Mouse (Mus musculus) heart, postnatal 0 days (tissue): ENCODE results near the gene Mrtfa. TPM values are rescaled to one million over a fixed set of nuclear protein-coding genes. Genes with fewer than 3 reads are reported as not detected.

Experiments
- ATAC-seq: fragments of 200-750 bp; cut with Nextera tagmentation; 2 replicates; pipeline ENCODE4 v1.8.0; 2017; ENCODE audit warnings: low read depth, moderate number of reproducible peaks, moderate library complexity; ENCODE audit not compliant: insufficient read depth
- DNase-seq: peaks from one replicate; pipeline ENCODE4 v3.0.0-alpha.2; 2016; ENCODE audit warnings: low spot score
- H3K27ac ChIP-seq: fragments of 300-500 bp; sonication (generic); 2 replicates; pipeline ENCODE4 v1.5.1; 2014; ENCODE audit warnings: low read depth, mild to moderate bottlenecking
- H3K27me3 ChIP-seq: fragments of 300-500 bp; sonication (generic); 2 replicates; pipeline ENCODE4 v1.6.1; 2014; ENCODE audit warnings: low read length, mixed read lengths; ENCODE audit not compliant: control insufficient read depth, insufficient read depth
- H3K36me3 ChIP-seq: fragments of 300-500 bp; sonication (generic); replicated peaks from 2 replicates; pipeline ENCODE4 v1.6.1; 2014; ENCODE audit warnings: low read length, mixed read lengths; ENCODE audit not compliant: control insufficient read depth, insufficient read depth
- H3K4me1 ChIP-seq: fragments of 300-500 bp; sonication (generic); 2 replicates; pipeline ENCODE4 v1.6.1; 2014; ENCODE audit warnings: antibody characterized with exemption; ENCODE audit not compliant: control insufficient read depth, insufficient read depth
- H3K4me2 ChIP-seq: fragments of 300-500 bp; sonication (generic); 2 replicates; pipeline ENCODE4 v1.6.1; 2014; ENCODE audit warnings: low read depth, mild to moderate bottlenecking, low read length, moderate library complexity
- H3K4me3 ChIP-seq: fragments of 300-500 bp; sonication (generic); 2 replicates; pipeline ENCODE4 v1.5.1; 2014; ENCODE audit warnings: low read depth, low read length
- H3K9ac ChIP-seq: fragments of 300-500 bp; sonication (generic); replicated peaks from 2 replicates; pipeline ENCODE4 v1.6.1; 2014; ENCODE audit warnings: low read depth, low read length, mixed read lengths
- H3K9me3 ChIP-seq: fragments of 300-500 bp; sonication (generic); replicated peaks from 2 replicates; pipeline ENCODE4 v1.6.1; 2016; ENCODE audit warnings: low read length; ENCODE audit not compliant: control insufficient read depth
- CTCF ChIP-seq: IDR thresholded peaks from 2 replicates; pipeline ENCODE4 v1.5.1; 2016; ENCODE audit warnings: antibody characterized with exemption, control low read depth, low read depth
- EP300 ChIP-seq: IDR thresholded peaks from 2 replicates; pipeline ENCODE4 v1.6.1; 2016; ENCODE audit warnings: antibody characterized with exemption, low read depth
- WGBS: fragments of 180-500 bp; shearing (Covaris S2); extraction: QIAGEN DNeasy Blood & Tissue Kit; methylation state at CpG from one replicate; pipeline ENCODE4 v1.1.7; 2014; 5-methylcytosine and 5-hydroxymethylcytosine counted together
- polyA plus RNA-seq: library from polyadenylated mRNA; unstranded; fragments of >200 nt; fragmentation: Nextera tagmentation; extraction: Ambion mirVana; gene quantifications from 2 replicates; pipeline ENCODE4 v1.2.1, GENCODE M21; 2015
- total RNA-seq: library from RNA; depleted of rRNA; stranded (reverse); fragments of >200 nt; gene quantifications from 2 replicates; pipeline ENCODE4 v1.2.3, GENCODE M21; 2014; ENCODE audit warnings: low replicate concordance

The Mrtfa gene
- total and polyA plus RNA-seq, 2 experiments from 2014 or later, result 4.9 to 26.0 TPM

DNA sequence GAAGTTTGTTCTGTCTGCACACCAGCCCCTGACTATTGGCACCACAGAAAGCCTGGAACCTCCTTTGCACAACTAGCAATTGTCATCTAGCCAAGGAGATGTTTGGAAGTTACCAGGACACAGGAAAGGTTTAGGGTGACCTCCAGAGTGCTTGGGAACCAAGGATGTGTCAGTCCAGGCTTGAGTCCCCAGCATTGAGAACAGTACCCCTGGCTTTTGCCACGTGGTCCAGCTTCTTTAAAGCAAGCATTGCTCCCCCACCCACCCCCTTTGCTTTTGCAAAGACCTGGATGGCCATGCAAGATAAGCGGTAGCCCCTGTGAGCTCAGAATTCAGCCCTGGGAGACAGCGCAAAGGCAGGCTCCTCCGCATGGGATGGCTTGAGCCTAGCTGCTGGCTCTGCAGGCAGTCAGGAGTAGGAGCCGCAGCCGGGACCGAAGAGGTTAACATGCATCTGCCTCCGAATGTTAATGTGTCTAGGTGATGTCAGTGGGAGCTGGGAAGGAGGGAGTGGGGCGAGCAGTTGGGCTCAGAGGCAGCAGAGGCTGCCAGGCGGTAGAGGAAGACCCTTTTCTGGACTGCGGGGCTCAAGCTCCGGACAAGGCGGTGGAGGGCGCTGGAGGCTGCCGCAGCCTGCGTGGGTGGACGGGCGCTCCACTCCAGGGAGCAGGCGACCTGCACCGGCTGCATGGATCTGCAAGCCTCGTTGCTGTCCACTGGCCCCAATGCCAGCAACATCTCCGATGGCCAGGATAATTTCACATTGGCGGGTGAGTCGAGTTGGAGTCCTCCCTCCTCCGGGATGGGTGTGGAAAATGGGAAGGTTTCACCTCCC lies 44.7 kb upstream of the Mrtfa start, which contains the start of gene Mchr1:
Mchr1 (plus strand) TSS at position 414 of the 835 bp plus-strand sequence.
- no peak within 1 kb of the TSS for H3K9ac ChIP-seq
- peak within 1 kb of the TSS; percentile 62 for H3K4me2 ChIP-seq
- peak; percentile 12 for DNase-seq
- H3K27me3 ChIP-seq, result peaks cover 46% of the 10 kb centered on the region
- peak within 1 kb of the TSS; percentile 36 for H3K4me3 ChIP-seq
- TF ChIP-seq CTCF, result peak; percentile 30; the same call in 1 of the 2 replicates
- TF ChIP-seq EP300, result no peak
- no peak within 1 kb of the TSS for H3K27ac ChIP-seq
- no peaks in the 10 kb centered on the region for H3K9me3 ChIP-seq
- ATAC-seq, result peak; percentile 45; the same call in 1 of the 2 replicates
- WGBS, result 3% methylated on average over 25 of the region's 25 CpGs
- H3K4me1 ChIP-seq, result peaks cover 9% of the 10 kb centered on the region
- no peaks in the 10 kb centered on the region for H3K36me3 ChIP-seq

DNA sequence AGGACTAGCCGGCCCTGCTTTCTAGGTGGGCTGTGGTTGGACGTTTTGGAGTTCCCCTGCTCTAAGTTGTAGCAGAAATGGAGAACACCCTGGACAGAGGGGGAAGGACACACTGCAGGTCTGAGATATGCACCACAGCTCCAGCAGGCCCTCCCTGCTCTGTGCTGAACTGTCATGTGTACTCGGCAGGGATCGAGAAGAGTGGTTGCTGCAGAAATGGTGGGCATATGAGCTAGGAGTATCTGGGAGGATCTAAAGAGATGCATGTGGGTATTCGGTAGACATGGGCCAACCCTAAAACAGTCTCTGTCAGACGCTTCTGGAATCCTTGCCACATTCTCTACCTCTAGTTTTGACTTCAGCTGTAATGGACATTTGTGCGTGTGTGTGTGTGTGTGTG lies 40.8 kb upstream of the Mrtfa start:
- H3K9me3 ChIP-seq, result no peaks in the 10 kb centered on the region
- no peak overlapping the region for H3K4me3 ChIP-seq
- 66% methylated on average over 7 of the region's 7 CpGs for WGBS
- DNase-seq (no peak), ATAC-seq (no peak)
- no peak overlapping the region for H3K9ac ChIP-seq
- no peaks in the 10 kb centered on the region for H3K36me3 ChIP-seq
- TF ChIP-seq EP300 (no peak), CTCF (no peak)
- peaks cover 9% of the 10 kb centered on the region for H3K4me1 ChIP-seq
- H3K27me3 ChIP-seq, result peaks cover 21% of the 10 kb centered on the region
- no peak overlapping the region for H3K27ac ChIP-seq
- no peak overlapping the region for H3K4me2 ChIP-seq

DNA sequence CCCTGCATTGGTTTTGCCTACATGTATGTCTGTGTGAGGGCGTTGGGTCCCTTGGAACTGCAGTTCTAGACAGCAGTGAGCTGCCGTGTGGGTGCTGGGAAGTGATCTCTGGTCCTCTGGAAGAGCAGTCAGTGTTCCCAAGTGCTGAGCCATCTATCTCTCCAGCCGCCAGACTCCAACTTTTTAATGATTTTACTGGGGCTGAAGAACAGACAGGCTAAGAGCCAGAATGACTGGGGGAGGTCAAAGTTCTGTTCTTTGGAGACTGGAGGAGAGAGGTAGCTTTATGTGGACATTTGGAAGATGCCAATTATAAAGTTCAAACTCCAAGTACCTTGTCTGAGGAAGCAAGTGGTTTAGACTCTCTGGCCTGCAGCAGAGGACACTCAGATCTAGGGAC lies 39.2 kb upstream of the Mrtfa start:
- DNase-seq (no peak), ATAC-seq (no peak)
- Histone ChIP-seq H3K36me3 (no peaks in the 10 kb centered on the region), H3K4me2 (no peak overlapping the region), H3K9me3 (no peaks in the 10 kb centered on the region), H3K9ac (no peak overlapping the region), H3K27me3 (peaks cover 7% of the 10 kb centered on the region; the same call in 1 of the 2 replicates), H3K27ac (no peak overlapping the region), H3K4me3 (no peak overlapping the region), H3K4me1 (no peaks in the 10 kb centered on the region)
- no peak for TF ChIP-seq CTCF
- no peak for TF ChIP-seq EP300
- 64% methylated on average over 3 of the region's 3 CpGs for WGBS

DNA sequence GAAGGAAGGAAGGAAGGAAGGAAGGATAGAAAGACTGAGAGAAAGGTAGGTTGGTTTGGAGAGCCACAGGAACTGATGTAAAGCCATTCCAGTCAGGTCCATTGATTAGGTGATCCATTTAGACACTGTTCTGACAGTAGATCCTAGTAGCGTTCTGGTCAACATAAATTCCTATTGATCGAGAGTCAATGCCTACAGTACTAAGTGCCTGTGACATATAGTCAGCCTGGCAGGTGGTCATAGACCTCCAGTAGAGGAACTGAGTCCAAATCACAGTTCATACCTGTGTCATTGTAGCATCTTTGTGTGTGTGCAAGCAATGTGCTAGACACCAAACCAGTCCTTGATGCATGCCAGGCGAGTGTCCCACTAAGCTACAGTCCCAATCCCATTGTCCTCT lies 37.7 kb upstream of the Mrtfa start:
- H3K4me2 ChIP-seq, result no peak overlapping the region
- no peaks in the 10 kb centered on the region for H3K27me3 ChIP-seq
- no peak overlapping the region for H3K4me3 ChIP-seq
- H3K27ac ChIP-seq, result no peak overlapping the region
- no peak overlapping the region for H3K9ac ChIP-seq
- ATAC-seq (no peak), DNase-seq (no peak)
- H3K36me3 ChIP-seq, result no peaks in the 10 kb centered on the region
- no peaks in the 10 kb centered on the region for H3K9me3 ChIP-seq
- WGBS, result 83% methylated on average over 3 of the region's 3 CpGs
- TF ChIP-seq CTCF (no peak), EP300 (no peak)
- no peaks in the 10 kb centered on the region for H3K4me1 ChIP-seq

DNA sequence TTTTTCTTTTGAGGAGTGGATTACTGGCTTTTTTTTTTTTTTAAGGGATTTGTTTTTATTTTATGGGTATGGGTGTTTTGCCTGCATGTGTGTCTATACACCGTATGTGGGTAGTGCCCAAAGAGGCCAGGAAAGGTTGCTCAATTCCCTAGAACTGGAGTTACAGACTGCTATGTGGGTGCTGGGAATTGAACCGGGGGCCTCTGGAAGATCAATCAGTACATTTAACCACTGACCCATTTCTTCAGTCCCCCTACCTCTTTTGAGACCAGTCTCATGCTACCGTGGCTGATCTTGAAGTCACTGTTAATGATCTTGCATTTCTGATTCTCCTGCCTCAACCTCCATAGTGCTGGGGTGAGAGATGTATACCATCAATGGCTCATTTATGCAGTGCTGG lies 36.7 kb upstream of the Mrtfa start:
- Histone ChIP-seq H3K27me3 (no peaks in the 10 kb centered on the region), H3K9ac (no peak overlapping the region), H3K27ac (no peak overlapping the region), H3K4me2 (no peak overlapping the region), H3K36me3 (no peaks in the 10 kb centered on the region), H3K4me1 (no peaks in the 10 kb centered on the region), H3K9me3 (no peaks in the 10 kb centered on the region), H3K4me3 (no peak overlapping the region)
- DNase-seq (no peak), ATAC-seq (no peak)
- WGBS, result 88% methylated on average over 3 of the region's 3 CpGs
- TF ChIP-seq CTCF (no peak), EP300 (no peak)

- WGBS, result 59% methylated on average over 4 of the region's 4 CpGs
- Histone ChIP-seq H3K4me2 (no peak overlapping the region), H3K9ac (no peak overlapping the region), H3K36me3 (no peaks in the 10 kb centered on the region), H3K9me3 (no peaks in the 10 kb centered on the region), H3K27me3 (no peaks in the 10 kb centered on the region), H3K4me1 (no peaks in the 10 kb centered on the region), H3K4me3 (no peak overlapping the region), H3K27ac (no peak overlapping the region)
- ATAC-seq (no peak), DNase-seq (no peak)
- TF ChIP-seq CTCF (no peak), EP300 (no peak)
Measured at GRCm38 (mm10) chr15:81226796-81227195, 36.2 kb upstream of the Mrtfa start.
